Mouse (Mus musculus) left cerebral cortex, postnatal 10 days (tissue): ENCODE data around the gene Chkb. TPM values are rescaled to one million over a fixed set of nuclear protein-coding genes. Genes with fewer than 3 reads are reported as not detected.
A peak's percentile ranks its signal among the peaks of the same experiment; 100 is the strongest.

Experiments used
- DNase-seq, 2 experiments: peaks; one replicate each; pipeline ENCODE4 v3.0.0; 2021 to 2022; ENCODE audit warnings: low spot score in 2 of 2, mixed read lengths in 1 of 2; ENCODE audit errors: extremely low spot score in 1 of 2
- intact Hi-C: fragments of 180-260 bp; cut with DNase I; formaldehyde crosslinking; loops from one replicate; pipeline ENCODE4 v1.15.1; 2025
- total RNA-seq, 2 experiments: library from RNA; stranded (reverse); gene quantifications; 2 replicates each; pipeline ENCODE4 v1.2.3; 2021

The Chkb gene
- total RNA-seq, 2 experiments from 2014 or later, result 54.3 to 55.5 TPM

DNA sequence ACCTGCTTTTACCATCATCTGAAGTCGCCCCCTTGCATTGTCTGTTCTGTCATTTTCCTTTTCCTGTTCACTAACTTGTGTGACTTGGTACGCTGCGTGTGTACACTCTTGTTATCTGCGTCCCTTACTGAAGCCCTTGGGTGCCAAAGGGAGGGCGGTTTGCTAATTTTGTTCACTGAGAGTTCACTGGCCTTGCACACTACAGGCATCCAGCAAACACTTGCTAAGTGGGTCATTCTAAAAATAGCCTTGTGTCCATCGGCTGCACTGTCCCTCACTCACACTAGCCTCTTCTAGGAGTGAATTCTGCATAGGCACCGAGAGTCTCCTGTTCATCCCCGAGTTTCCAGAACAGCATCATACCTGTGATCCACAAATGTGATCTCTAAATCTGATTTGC, 14.4 kb downstream of the Chkb start:
- intact Hi-C loops, result no loop called here
- DNase-seq, result no peak

DNA sequence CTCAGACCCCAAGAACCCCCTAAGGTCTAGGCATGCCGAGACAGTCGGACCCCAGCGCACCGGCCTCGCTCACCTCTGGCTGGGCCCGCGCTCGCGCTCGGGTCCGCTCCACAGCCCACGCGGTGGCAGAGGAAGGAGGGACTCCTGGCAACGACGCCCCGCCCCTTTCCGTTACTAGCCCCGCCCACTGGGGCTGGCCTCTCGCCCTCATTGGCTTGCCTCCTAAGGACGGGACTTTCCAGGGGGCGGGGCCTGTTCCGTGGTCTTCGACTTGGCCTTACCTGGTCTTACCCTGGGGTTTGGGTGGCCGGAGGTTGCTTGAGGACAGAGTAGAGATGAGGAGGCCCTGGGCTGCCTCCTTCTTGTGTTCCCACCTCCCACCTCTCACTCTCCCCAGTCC, 19.6 kb downstream of the Chkb start, which contains the start of gene Syce3:
Syce3 (minus strand) TSS at position 386 of the 400 bp plus-strand sequence.
- intact Hi-C loops, result no loop called here
- DNase-seq, result peak in 1 of 2 experiments; percentile 45

DNA sequence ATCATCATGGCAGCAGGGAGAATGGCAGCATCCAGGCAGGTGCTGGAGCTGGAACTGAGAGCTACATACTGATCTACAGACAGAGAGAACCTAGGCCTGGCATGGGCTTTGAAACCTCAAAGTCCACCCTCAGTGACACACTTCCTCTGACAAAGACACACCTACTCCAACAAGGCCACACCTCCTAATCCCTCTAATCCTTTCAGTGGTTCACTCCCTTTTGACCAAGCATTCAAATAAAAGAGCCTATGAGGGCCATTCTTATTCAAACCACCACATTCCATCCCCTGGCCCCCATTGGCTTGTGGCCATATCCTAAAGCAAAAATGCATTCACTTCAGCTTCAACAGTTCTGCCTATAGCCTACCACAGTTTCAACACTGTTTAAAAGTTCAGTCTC, 23.0 kb downstream of the Chkb start:
- DNase-seq, result no peak
- intact Hi-C loops, result no loop called here

DNA sequence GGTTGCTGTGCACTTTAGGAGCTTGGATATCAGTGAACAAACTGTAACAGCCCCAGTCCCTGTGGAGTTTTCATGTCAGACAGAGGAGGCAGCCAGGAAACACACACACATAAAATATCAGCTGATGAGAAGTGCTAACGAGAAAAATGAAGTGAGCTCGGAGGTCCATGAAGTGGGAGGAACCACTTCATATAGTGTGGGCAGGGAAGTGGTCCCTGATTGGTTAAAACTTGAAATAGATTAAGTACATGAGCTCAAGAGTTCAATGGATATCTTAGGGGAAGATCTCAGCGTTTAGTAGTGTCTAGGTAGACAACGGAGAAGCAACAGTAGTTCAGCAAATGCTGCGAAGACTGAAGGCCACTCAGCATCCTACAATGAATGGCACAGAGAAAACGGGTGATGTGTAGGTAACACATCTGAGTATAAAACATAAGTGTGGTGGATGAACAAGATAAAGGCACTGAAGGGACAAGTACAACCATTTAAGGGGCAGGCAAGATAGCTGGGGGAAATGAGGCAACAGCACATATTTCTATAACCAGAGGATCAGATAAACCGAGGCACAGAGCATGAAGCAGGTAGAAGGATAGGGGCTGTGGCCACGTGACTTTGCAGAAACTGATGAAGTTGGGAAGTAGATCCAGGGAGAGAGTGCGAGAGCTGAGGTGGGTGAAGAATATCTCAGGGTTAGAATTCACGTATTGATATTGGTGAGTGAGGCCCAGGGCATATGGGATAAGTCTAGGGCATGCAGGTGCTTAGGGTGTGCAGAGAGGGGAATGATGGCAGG, 24.7 kb downstream of the Chkb start:
- intact Hi-C loops, result no loop called here

DNA sequence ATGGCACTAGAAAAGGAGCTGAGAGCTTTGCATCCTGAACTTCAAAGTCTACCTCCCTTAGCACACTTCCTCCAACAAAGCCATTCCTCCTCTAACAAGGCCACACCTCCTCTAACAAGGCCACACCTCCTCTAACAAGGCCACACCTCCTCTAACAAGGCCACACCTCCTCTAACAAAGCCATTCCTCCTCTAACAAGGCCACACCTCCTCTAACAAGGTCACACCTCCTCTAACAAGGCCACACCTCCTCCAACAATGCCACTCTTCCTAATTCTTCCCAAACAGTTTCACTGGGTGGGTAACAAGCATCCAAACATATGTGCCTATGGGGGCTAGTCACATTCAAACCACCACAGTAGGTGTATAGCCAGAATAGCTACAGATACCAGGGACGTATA, 27.2 kb downstream of the Chkb start:
- intact Hi-C loops, result no loop called here
- no peak for DNase-seq

More for the DNA sequence above, 24.7 kb downstream of the Chkb start:
- no peak for DNase-seq

DNA sequence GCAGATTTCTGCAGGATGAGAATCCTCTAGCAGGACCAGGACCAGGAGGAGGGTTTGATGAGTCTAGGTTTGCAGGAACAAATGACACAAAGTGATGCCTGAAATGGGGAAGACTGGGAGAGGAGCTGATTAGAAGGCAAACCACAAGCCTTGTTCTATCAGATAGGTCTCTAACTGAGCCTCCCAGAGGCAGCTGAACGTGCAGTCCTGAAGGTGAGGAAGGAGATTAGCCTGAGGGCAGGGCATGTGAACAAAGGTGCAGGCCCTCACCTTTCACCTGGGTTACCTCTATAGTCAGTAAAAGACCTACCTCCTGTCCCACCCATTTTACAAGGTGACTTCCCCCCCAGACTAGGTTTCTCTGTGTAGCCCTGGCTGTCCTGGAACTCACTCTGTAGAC, 30.0 kb downstream of the Chkb start:
- intact Hi-C loops, result no loop called here
- no peak for DNase-seq

DNA sequence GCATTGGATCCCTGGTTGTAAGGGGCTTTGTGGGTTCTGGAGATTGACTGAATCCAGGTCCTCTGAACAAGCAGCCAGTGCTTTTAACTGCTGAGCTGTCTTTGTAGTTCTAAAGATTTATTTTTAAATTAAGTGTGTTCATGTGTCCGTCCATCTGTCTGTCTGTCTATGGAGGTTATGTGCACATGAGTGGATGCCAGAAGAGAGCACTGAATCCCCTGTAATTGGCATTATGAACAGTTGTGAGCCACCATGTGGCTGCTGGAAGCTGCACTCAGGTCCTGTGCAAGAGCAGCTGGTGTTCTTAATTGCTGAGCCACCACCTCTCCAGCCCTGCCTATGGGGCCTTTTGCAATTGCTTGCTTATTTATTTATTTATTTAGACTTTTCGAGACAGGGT, 31.6 kb downstream of the Chkb start:
- DNase-seq, result no peak
- intact Hi-C loops, result no loop called here

DNA sequence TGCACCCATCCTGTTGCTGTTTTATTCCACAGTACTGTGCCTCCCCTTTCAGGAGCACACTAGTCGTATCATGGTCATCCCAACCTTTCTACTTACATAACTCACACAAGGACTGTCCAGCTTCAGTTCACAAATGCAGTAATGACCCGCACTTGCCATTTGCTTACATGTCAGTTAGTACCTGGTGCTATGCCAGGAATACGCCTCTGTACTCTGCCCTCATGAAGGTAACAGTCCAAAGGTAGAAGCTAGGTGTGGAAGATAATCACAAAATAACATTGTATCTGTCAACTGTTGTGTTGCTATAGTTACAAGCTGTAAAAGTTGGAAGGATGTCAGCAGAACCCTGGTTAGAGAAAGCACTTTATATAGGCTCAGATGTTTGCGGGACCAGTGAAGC, 32.8 kb downstream of the Chkb start:
- intact Hi-C loops, result no loop called here
- no peak for DNase-seq

DNA sequence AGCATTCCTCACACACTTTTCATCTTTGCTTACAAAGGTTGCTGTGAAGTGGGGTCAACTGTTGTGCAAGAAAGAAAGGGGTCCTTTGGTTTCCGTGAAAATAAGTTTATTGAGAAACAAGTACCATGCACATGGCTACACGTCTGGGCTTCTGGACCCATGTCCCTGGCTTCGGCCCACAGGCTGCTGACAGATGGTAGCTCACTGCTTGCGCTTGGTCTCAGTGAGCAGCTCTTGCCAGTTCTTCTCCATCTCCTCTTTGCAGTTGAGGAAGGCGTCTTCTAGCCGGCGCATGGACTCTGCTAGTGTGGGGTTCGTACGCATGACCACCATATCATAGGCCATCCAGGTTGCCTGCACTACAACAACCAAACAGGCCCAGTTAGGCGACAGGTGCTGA, 39.6 kb downstream of the Chkb start:
- intact Hi-C loops, result no loop called here
- DNase-seq, result no peak

DNA sequence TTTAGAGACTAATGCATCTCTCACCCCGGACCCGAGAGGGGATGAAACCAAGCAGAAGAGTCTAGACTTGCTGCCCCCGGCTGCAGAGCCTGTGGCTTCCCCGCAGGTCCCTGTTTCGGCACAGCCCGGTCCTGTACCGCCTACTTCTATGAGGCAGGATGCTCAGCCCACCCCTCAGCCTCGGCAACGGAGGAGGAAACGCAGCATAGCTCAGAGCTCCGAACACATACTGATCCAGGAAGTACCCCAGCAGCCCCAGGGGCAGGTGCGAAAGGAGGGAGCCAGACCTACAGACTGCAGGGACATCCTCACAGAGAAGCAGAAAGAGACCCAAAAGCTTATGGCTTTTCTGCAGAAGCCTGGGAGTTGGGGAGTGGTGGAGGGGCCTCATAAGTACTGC, 42.6 kb downstream of the Chkb start:
- DNase-seq, result no peak
- intact Hi-C loops, result no loop called here

DNA sequence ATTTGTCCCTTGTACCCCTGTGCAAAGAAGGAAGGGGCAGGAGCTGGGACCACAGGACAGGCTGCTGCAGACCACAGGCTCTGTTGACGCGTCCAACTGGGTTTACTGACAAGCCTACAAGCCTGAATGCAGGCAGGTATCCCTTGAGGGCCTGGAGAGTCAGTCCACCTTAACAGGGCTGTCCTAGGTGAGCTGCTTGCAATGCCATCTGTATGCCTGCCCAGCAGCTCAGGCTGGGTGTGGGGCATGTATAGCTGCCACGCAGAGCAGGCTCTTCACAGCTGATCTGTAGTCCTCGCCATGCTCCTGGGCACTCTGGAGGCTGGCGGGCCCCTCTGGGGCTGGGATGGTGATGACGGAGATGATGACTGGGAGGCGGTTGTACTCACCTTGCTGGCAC, 45.1 kb downstream of the Chkb start, which contains the start of gene Klhdc7b:
Klhdc7b (plus strand) TSS at position 301 of the 400 bp plus-strand sequence.
- no peak for DNase-seq
- intact Hi-C loops, result no loop called here

DNA sequence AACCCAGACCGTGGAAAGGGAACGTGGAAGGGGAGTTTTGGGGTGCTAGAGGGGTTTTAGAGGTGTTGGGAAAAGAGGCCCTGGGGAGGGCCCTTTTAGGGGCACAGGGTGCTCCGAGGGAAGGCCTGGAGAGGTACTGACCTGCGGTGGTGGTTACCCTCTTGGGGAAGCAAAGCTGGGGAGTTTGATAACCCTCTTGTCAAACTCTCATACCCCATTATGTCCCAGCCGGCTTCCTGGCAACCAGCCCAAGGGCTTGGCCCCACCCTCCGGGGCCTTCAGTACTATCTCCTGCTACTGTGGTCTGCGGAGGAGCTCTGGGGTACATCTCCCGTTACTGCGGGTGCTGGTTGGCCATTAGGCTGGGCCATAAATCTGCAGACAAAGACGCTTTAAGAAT, 50.3 kb downstream of the Chkb start:
- DNase-seq, result peak in 1 of 2 experiments; percentile 50
- intact Hi-C loops, result no loop called here

DNA sequence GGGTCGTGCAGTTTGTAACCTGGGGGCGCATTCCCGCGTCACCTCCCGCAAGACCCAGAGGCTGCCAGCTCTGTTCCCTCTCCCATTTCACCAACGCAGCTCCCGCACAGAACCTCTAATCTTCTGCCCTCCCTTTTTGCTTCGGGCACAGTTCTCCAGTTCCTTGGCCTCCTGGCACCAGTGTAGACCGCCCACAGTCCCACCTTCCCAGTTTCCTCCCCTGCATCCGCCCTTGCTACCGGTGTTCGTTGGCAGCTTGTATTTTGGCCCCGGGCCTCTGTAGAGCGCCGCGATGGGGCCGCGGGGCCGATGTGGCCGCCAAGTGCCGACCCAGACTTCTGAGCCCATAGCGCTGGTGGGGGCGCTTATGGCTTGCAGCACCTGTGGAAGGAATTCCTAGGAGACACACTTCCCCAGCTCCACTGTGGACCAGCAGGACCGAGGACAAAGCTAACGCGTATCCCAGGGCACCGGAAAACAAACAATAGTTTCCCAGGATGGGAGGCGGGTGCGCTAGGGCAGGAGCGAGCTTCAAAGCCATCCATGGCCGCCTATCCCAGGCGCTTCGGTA, 50.8 kb downstream of the Chkb start, which contains the start of gene Odf3b:
Odf3b (minus strand) TSS at position 452 of the 571 bp plus-strand sequence.
- no peak for DNase-seq
- intact Hi-C loops, result no loop called here

DNA sequence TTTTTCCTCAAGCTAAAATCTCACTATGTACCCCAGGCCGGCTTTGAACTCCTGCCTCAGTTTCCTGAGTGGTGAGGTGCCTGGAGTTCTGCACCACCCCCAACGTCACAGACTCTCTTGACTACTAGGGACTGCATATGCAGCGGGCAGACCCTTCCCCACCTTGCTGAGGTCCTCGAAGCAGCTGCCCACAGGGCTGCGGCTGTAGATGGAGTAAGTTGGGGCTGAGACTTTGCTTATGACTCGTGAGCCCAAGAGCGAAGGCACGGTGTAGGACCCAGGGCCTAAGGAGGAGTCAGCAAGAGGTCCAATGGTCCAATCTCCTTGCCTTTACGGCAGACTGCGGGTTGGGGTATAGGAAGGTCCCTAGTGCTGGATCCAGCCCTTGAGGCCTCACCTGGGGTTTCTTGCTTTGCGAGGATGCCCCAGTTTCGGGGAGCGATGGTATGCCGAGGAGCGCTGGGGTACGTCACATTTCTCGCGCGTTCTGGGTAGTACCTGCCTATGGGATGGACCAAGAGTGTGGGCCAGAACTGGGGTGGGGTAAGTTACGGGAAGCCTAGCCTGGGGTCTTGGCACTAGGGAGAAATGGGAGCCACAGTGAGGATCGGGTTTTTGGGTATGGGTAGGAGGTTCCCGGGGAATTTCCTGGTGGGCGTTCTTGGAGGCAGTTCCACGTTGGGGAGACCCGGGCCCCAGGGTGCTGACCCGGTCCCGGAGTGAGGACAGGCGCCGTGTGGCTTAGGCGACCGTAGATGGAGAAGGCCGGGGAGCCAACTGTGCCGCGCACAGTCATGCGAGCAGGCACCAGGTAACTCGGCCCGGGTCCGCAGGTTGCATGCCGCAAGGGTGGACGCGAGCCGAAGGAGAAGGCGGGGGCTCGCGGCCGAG, 51.5 kb downstream of the Chkb start:
- no peak for DNase-seq
- intact Hi-C loops, result no loop called here

DNA sequence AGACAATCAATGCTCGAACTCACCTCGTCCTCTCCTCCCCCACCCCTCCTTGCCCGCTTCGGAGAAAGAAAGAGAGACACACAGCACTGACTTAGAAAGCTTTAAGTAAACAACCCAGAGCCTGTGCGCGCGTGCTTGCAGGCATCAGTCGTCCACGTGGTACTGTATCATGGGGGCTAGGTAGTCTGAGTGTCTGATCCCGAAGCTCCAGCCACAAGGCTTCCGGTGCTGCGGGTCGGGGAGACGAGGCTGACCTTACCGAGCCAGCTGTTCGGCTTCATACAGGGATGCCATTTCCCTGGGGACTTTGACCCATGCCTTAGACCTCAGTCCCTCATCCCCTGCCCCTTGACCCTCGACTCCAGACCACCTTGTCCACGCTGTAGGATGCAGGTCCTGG, 52.3 kb downstream of the Chkb start:
- intact Hi-C loops, result no loop called here
- DNase-seq, result no peak

DNA sequence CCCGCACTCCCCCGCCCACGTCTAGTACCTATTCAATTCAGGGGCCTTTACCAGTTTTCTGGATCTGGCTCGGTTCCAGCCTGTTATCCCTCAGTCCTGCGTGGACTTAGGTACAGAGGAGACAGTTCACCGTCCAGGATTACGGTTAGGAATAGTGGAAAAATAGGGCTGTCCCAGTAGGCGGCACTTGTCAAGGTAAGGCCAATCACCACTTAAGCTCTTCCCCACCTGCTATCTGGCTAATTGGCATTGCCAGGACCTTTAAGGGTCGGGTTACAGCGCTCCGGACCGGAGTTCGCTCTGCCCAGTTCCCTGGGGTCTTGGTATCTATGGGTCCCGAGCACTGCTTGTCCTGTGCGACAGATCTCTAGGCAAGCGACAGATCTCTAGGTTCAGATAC, 52.8 kb downstream of the Chkb start, which contains the start of gene Tymp:
Tymp (minus strand) TSS at position 83 of the 400 bp plus-strand sequence.
- intact Hi-C loops, result no loop called here
- no peak for DNase-seq
